Mouse (Mus musculus) spleen, adult 2 months (tissue): ENCODE data around the gene Triap1.

Experiments used
- CTCF ChIP-seq: fragments of 200-500 bp; IDR thresholded peaks from 2 replicates; pipeline ENCODE4 v1.5.1; 2011; ENCODE audit warnings: mild to moderate bottlenecking, inconsistent platforms; ENCODE audit not compliant: insufficient read depth, insufficient read length, insufficient replicate concordance; ENCODE audit errors: extremely low read depth
- POLR2A ChIP-seq: fragments of 200-500 bp; IDR thresholded peaks from 2 replicates; pipeline ENCODE4 v1.6.1; 2011; ENCODE audit warnings: low read depth, low read length, inconsistent platforms

GRCm38 (mm10) chr5:115340577-115341313, at the start of gene Triap1, which contains the start of gene Gatc:
- TF ChIP-seq CTCF = peak; percentile 2; the same call in 1 of the 2 replicates
- TF ChIP-seq POLR2A = peak; percentile 41
